Mouse (Mus musculus): ENCODE measurements around the gene Jmjd6.

Gene Jmjd6

GRCm38 (mm10) chr11:116843261-116844233, at the start of gene Jmjd6, which contains the start of gene Mettl23:
TSS of gene Jmjd6 (minus strand) at chr11:116843449.
TSS of gene Mettl23 (plus strand) at chr11:116843278.
- DNase-seq (ENCODE audit: low spot score in 2 of 2) = peak; percentile 96

- no peak for DNase-seq (ENCODE audit: low spot score in 2 of 2)
Observed at GRCm38 (mm10) chr11:116887136-116887535, 43.9 kb upstream of the Jmjd6 start.

DNA sequence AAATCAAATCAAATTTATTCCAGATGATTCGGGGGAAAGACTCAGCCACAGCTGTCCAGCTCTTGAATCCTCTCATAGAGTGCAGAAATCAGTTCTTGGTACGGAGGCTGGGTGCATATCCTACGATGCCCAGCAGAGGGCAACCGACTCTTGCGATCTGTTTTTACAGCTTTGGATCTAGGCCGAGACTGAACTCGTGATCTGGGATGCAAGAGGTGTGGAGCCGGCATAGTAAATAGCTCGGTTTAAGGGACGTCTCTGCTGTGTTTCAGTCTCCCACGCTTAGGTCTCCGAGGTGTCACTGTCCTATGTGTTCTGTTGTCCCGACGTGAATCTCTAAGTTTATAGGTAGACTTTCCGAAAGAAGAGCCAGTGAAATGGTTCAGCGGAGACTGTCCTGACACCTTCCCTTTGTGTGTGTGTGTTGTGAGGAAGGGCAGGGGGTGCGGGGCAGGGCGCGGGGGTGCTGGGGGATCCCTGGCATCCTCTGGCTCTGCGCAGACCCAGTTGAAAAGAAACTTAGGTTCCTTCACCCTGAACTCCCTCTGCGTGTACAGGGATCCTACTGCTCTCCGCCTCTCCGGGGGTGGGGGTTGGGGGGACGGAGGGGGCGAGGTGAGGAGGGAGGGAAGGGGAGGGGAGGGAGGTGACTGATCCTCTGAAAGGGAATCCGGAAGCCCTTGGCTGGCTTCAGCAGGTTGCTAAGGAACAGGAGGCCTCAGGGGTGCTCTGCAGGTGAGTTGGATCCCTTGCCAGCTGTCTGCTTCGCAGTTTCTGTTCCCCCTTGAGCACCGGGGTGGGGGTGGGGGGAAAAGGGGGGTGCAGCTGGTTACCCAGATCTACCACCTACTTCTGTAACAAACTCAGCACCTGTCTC, 42.3 kb upstream of the Jmjd6 start:
- peak; percentile 59 to 83 for DNase-seq (ENCODE audit: low spot score in 2 of 2)

DNA sequence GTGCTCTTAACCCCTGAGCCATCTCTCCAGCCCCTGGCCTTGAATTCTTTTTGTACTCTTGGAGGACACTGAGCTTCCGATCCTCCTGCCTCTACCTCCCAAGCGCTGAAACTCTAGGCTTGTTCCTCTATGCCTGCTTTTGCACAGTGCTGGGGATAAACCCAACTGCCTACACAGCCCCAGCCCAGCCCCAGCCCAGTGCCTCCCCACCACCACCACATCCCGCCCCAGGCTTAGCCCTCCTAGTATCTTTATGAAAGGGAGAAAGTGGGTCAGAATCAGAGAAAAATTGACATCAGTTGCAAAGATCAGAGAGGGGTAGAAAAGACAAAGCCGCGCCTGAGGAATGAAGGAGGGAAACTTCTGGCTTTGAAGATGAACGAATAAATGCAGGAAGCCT, 40.8 kb upstream of the Jmjd6 start:
- DNase-seq (ENCODE audit: low spot score in 2 of 2) = no peak

GRCm38 (mm10) chr11:116882446-116882845, 39.2 kb upstream of the Jmjd6 start:
- no peak for DNase-seq (ENCODE audit: low spot score in 2 of 2)

DNA sequence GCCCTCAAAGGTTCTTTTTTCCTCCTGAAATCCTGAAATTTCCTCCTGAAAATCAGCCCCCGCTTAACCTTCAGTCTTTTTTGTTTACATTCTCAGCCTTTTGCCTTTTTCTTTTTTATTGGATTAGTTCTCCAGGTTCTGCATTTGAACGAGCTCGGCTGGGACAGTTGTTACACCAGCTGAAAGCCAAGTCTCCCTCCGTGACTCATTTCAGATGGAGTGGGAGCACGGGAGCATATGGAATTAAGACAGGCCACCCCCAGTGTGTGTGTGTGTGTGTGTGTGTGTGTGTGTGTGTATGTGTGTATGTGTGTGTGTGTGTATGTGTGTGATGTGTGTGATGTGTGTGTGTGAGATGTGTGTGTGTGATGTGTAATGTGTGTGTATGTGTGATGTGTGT, 38.2 kb upstream of the Jmjd6 start:
- no peak for DNase-seq (ENCODE audit: low spot score in 2 of 2)

GRCm38 (mm10) chr11:116880839-116881238, 37.6 kb upstream of the Jmjd6 start:
- no peak for DNase-seq (ENCODE audit: low spot score in 2 of 2)

DNA sequence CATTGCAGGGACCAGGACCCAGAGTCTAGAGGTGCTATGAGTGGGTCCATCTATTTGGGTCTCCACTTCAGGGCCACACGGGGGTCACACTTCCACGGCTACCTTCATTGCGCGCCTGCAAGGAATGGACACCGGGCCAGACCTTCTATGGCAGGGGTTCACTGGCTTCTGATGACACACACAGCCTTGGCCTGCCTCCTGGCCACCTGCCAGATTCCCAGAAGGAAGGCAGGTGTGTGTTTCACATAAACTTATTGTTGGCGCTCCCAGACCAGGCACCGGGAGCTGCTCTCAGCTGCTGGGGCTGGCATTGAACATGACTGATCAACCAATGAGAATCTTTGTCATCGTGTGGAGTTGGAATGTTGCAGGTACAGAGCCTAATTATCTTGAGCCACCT, 35.2 kb upstream of the Jmjd6 start:
- no peak for DNase-seq (ENCODE audit: low spot score in 2 of 2)

DNA sequence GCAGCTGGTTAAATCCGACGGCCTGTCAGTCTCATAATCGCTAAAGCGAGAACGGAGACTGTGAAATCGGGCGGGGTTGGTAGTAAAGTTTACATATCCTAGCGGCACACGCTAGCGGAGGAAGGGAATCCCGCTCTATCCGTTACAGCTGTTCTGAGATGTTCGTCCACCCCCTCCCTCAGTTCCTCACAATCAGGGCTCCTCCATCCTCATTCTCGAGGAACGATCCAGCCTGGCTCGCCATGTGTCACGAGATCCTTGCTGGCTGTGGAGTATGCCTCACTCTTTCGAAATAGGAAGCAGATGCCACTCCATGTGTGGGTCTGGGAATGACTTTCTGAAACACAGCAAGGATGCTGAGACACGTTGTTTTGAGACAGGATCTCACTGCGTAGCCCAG, 30.7 kb upstream of the Jmjd6 start:
- peak; percentile 14 to 36 for DNase-seq (ENCODE audit: low spot score in 2 of 2)

DNA sequence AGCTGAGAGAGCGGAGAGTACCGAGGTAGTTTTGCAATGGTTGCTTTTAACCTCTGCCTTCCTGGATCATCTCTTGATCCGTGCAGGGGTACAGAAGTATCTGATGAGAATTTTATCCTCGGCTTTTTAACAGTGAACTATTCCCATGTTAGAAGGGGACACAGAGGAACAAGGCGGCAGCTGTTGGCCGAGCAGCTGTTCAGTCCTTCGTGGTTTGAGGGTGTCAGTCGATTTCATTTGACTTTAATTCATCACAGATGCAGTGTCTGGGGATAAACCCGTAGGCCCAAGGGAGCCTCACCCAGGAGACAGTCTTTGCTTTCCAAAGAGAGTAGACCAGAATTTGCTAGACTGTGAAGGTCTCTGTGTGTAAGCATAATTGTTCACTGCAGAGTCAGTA, 28.3 kb upstream of the Jmjd6 start:
- no peak for DNase-seq (ENCODE audit: low spot score in 2 of 2)

GRCm38 (mm10) chr11:116869641-116870040, 26.4 kb upstream of the Jmjd6 start:
- no peak for DNase-seq (ENCODE audit: low spot score in 2 of 2)

DNA sequence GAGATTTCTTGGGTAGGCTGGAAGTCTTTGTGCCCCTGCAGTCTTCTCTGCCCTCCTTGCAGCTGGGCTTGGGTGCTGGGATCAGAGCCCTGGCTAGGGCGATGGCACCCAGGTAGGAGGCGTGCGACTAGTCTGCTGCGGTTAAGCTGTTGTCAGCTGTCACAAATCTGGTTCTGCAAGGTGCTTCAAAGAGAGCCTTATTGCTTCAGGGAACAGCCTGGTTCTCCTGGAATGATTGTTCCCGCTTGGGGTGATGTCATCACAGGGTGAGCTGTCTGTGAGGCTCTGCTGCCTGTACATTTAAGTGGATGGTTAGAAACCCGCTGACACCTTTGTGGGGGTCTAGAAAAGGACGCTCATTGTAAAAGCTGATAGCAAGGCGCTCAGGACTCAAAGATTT, 26.0 kb upstream of the Jmjd6 start:
- no peak for DNase-seq (ENCODE audit: low spot score in 2 of 2)

GRCm38 (mm10) chr11:116868129-116868528, 24.9 kb upstream of the Jmjd6 start:
- DNase-seq (ENCODE audit: low spot score in 2 of 2) = no peak

- DNase-seq (ENCODE audit: low spot score in 2 of 2) = no peak
Observed at GRCm38 (mm10) chr11:116865945-116866585, 22.8 kb upstream of the Jmjd6 start.

- no peak for DNase-seq (ENCODE audit: low spot score in 2 of 2)
Observed at GRCm38 (mm10) chr11:116864444-116864843, 21.2 kb upstream of the Jmjd6 start.

GRCm38 (mm10) chr11:116857183-116857850, 14.1 kb upstream of the Jmjd6 start:
- DNase-seq (ENCODE audit: low spot score in 2 of 2) = no peak

- DNase-seq (ENCODE audit: low spot score in 2 of 2) = no peak
Observed at GRCm38 (mm10) chr11:116854279-116854678, 11.0 kb upstream of the Jmjd6 start.

DNA sequence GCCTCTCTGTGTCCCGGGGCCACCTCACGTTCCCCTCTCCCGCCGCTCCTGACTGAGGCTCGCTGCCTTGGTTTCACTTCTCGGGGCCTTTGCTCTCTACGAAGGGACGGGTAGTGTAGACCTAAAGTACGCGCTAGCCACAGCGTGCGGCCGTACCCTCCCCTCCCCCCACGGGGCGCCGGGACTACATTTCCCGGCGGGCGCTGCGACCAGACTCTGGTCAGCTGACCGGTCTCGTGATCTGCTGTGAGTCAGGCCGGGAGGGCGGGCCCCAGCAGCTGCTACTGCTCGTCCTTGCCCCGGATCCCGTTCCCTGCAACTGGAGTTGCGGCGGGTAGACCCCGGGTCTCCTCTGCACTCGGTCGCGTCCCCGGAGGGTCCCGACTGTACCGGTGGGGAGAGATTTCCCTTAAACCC, 10.3 kb upstream of the Jmjd6 start:
- DNase-seq (ENCODE audit: low spot score in 2 of 2) = peak; percentile 95 to 99

- DNase-seq (ENCODE audit: low spot score in 2 of 2) = peak; percentile 95 to 97
Observed at GRCm38 (mm10) chr11:116852891-116853511, 9.8 kb upstream of the Jmjd6 start, which contains the start of gene Srsf2. TSS of gene Srsf2 (minus strand) at chr11:116853094.

DNA sequence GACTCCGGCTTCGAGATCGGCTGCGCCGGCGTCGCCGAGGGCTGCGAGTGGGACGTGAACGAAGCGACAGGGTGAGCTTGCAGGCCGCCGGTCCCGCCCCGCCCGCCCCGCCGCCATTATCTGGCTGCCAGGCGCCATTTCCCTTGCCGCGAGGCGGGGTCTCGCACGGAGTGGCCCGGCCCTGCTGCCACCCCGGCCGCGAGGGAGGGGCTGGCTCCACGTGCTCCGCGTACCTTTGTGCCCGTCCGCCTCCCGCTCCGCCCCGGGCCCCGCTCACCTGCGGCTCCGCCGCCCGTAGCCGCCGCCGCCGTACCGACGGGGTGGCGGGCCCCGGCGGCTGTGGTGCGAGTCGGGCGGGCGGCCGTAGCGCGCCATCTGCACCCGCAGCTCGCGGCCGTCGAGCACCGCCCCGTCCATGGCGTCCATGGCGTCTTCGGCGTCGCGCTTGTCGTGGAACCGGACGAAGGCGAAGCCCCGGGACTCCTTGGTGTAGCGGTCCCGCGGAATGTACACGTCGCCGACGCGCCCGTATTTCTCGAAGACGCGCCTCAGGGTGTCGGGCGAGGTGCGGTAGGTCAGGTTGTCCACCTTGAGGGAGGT, 9.1 kb upstream of the Jmjd6 start, which contains the start of gene Mfsd11:
Mfsd11 (plus strand) TSS at position 150 of the 600 bp plus-strand sequence.
- DNase-seq (ENCODE audit: low spot score in 2 of 2) = peak; percentile 39 to 66

All from frontal cortex, postnatal 14 days (tissue).